Mouse (Mus musculus): Measurements from ENCODE around the gene Plekha7.

GRCm38 (mm10) chr7:116161544-116161943 is 146.6 kb downstream of the Plekha7 start:
- TF ChIP-seq CTCF (IDR thresholded peaks at IDR 0.05; ENCODE audit: extremely low read depth, insufficient read depth, insufficient read length, insufficient replicate concordance) = peak; percentile 52; the same call in 1 of the 2 replicates
- no peak for TF ChIP-seq POLR2A (IDR thresholded peaks at IDR 0.05; ENCODE audit: low read depth, low read length)
